Mouse (Mus musculus): ENCODE results near the gene Kbtbd13.
"Not testable (repeated sequence)": the region's sequence is repeated elsewhere in the genome, so short reads cannot be mapped to it uniquely, and the experiment has no call there.

Gene Kbtbd13

DNA sequence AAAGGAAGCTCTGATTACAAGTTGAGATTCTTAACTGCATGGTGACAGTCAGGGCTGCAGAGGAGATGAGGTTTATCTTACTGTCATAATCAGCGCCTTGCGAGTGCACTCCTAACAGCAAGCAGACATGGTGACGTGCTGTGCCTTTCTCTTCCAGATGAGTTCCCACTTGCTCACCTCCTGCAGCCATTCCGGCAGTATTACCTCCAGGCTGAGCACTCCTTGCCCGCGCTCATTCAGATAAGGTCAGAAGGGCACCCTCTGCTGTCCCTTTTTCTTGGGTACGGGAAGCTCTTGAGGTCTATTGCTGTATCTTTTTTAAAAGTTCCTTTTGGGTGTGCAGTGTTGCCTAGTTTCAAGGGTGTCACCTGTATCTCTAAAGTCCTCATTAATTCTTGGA, 34.9 kb downstream of the Kbtbd13 start:
- no peak for DNase-seq (ENCODE audit: extremely low spot score, low read depth, low spot score)

DNA sequence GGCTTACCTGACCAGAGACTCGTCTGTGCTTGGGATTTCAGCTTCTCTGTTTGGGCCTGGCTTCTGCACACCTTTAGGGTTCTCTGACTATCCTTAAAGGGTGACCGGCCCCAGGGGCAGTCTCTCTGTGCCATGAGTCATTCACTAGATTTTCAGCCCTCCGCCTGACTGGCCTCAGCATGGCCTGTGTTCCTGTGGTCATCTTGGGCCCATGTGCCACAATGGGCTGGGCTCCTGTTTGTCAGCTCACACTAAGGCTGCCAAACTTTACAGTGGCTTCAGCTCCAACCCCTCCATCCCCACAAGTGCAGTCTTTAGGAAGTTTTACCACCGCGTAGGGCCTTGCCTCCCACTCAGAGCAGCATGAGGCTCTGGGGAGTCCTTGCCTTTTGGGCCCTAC, 38.2 kb downstream of the Kbtbd13 start:
- DNase-seq (ENCODE audit: extremely low spot score, low read depth, low spot score) = no peak

DNA sequence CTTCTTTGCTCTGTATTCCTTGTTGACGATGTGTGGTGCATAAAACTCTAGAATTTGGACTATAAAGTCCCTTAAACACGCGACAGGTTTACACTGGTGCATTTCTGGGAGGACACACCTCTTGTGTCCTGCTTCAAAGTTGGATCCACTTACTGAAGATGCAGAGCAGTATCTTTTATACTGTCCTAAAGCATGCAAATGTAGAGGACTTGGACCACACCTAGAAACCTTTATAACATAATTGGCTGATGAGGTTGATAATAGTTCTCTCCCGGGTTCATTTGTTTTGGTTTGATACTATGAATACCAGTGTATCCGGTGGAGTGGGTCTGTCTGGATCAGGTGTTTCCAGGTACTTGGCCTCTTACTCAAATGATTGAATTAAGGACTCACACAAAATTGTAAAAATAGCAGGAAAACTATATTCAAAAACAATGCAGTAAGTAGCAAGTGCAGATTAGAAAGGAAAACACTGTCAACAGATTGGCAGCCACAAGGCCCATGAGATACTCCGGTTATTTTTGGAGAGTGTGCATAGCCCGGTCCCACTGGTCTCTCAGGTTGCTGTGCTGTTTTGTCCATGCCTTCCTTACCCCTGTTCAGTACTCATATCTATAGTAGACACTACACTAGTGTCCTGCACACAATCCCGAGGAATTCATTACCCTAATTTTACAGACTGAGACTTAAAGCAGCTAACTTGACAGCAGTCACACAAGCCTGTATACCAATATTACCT, 44.2 kb downstream of the Kbtbd13 start:
- DNase-seq (ENCODE audit: extremely low spot score, low read depth, low spot score) = no peak

DNA sequence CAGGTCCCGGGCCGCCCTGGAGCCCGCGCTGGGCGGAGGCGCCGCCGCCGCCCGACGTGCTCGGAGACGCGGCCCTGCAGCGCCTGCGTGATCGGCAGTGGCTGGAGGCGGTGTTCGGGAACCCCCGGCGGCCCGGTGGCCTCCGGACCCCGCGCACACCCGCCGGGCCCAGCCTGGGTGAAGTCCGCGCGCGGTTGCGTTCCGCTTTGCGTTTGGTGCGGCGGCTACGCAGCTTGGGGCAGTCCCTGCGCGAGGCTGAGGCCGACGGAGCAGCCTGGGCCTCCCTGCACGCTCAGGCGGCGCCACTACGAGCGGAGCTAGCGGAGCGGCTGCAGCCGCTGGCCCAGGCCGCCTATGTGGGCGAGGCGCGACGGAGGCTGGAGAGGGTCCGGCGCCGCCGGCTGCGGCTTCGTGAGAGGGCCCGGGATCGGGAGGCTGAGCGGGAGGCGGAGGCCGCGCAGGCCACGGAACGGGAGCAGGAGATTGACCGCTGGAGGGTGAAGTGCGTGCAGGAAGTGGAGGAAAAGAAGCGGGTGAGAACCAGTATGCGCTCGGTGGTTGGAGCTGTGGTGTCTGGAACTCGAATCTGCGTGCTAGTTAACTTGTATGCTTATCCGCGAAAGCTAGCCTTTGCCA, 44.9 kb downstream of the Kbtbd13 start:
- no peak for DNase-seq (ENCODE audit: extremely low spot score, low read depth, low spot score)

DNA sequence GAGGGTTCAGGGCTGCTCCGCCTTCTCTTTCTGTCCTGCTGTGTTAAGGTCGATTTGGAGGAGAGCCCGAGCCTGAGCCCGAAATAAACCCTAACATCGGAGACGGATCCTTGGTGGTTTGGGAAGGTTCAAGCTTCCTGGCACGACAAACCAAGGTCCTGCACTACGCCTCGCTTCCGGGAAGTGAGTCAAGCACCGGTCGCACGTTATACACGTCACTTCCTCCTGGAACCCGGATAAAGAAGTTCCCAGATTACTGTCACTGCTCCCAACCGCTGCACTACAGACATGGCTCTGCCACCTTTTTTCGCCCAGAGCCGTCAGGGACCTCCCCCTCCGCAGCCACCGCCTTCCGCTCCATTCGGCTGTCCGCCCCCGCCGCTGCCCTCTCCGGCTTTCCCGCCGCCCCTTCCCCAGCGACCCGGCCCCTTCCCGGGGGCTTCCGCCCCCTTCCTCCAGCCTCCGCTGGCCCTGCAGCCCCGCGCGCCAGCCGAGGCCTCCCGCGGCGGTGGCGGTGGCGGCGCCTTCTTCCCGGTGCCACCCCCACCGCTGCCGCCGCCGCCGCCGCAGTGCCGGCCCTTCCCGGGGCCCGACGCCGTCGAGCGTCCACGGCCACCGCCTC, 45.5 kb downstream of the Kbtbd13 start, which contains the start of gene Pdcd7:
Gene Pdcd7, plus strand, starts transcription at position 251 of the 622 bp plus-strand sequence.
- peak; percentile 98 for DNase-seq (ENCODE audit: extremely low spot score, low read depth, low spot score)

DNA sequence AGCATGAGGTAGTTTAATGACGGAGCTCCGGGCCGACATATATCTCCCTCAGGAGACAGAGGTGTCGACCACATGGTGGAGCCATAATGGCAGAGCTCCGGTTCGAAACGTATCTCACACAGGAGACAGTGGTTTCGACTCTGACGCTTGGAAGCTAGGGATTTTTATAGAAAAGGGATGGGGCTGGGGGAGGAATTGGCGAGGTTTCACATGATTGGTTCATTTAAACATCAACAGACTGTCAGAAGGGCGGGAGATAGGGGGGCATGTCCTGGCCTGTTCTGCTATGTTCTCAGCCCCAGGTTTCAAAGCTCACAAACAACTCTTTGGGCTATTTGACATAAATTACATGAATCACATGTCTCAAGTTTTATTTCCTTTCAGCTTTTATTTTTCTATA, 46.0 kb downstream of the Kbtbd13 start:
- DNase-seq (ENCODE audit: extremely low spot score, low read depth, low spot score) = not testable (repeated sequence)

DNA sequence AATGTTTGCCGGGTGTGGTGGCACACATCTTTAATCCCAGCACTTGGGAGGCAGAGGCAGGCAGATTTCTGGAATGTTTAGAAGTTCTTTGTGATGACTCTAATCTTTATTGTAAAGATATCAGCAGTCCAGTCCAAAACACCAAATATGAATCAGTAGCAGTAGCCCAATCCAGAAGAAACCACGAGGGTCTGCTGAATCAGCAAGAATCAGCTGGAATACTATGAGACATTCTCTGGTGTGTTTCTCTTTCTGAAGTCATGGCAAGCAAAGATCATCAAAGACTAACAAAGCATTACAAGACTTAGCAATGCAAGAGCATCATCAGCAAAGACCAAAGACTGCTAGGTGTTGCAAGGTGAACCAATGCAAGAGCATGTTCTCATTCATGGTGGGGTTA, 51.0 kb downstream of the Kbtbd13 start:
- no peak for DNase-seq (ENCODE audit: extremely low spot score, low read depth, low spot score)

DNA sequence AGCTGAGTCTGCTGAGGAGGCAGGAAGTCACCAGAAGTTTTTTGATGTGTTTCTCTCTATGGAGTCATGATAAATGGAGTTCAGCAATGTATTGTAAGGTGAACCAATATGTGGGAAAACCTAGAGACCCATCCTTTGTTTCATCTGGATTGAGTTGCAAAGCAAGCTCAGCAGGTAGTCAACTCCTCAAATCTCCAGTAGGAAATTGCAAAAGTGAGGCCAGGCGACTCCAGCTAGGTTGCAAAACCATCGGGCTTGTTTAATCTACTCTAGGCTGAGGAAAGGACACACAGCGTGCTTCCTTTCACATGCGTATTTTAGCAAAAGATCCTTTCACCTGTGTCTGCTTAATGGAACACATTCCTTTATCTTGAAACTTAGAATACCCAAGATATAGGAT, 52.3 kb downstream of the Kbtbd13 start:
- no peak for DNase-seq (ENCODE audit: extremely low spot score, low read depth, low spot score)

All from hindlimb bud, embryonic 11.5 days (tissue).